Mouse (Mus musculus) midbrain, embryonic 14.5 days (tissue): Measurements from ENCODE around the gene Ttc25. TPM values are rescaled to one million over a fixed set of nuclear protein-coding genes. Genes with fewer than 3 reads are reported as not detected.
A peak's percentile ranks its signal among the peaks of the same experiment; 100 is the strongest.
"Not testable (repeated sequence)": the region's sequence is repeated elsewhere in the genome, so short reads cannot be mapped to it uniquely, and the experiment has no call there.

Source experiments
- ATAC-seq: fragments of 200-750 bp; cut with Nextera tagmentation; 2 replicates; pipeline ENCODE4 v1.8.0; 2017; ENCODE audit warnings: moderate number of reproducible peaks, moderate library complexity; ENCODE audit not compliant: low FRiP score, low TSS enrichment
- DNase-seq: peaks from one replicate; pipeline ENCODE4 v3.0.0-alpha.2; 2015
- H3K27ac ChIP-seq: fragments of 300-500 bp; sonication (generic); replicated peaks from 2 replicates; pipeline ENCODE4 v1.5.1; 2014; ENCODE audit warnings: mild to moderate bottlenecking, low read depth, low read length, moderate library complexity
- H3K27me3 ChIP-seq: fragments of 300-500 bp; sonication (generic); 2 replicates; pipeline ENCODE4 v1.6.1; 2014; ENCODE audit warnings: low read length, control low read depth, mixed read lengths; ENCODE audit not compliant: control insufficient read depth, insufficient read depth
- H3K36me3 ChIP-seq: fragments of 300-500 bp; sonication (generic); 2 replicates; pipeline ENCODE4 v1.6.1; 2014; ENCODE audit warnings: low read length, control low read depth; ENCODE audit not compliant: control insufficient read depth, insufficient read depth
- H3K4me1 ChIP-seq: fragments of 300-500 bp; sonication (generic); 2 replicates; pipeline ENCODE4 v1.6.1; 2014; ENCODE audit warnings: mild to moderate bottlenecking, antibody characterized with exemption, low read length, control low read depth; ENCODE audit not compliant: control insufficient read depth, insufficient read depth
- H3K4me2 ChIP-seq: fragments of 300-500 bp; sonication (generic); 2 replicates; pipeline ENCODE4 v1.6.1; 2014; ENCODE audit warnings: mild to moderate bottlenecking, low read length, moderate library complexity
- H3K4me3 ChIP-seq: fragments of 300-500 bp; sonication (generic); replicated peaks from 2 replicates; pipeline ENCODE4 v1.5.1; 2014; ENCODE audit warnings: low read depth, low read length
- H3K9ac ChIP-seq: fragments of 300-500 bp; sonication (generic); replicated peaks from 2 replicates; pipeline ENCODE4 v1.6.1; 2014; ENCODE audit warnings: mild to moderate bottlenecking, low read length, moderate library complexity
- H3K9me3 ChIP-seq: fragments of 300-500 bp; sonication (generic); 2 replicates; pipeline ENCODE4 v1.6.1; 2016; ENCODE audit warnings: low read length, control low read depth, mixed read lengths; ENCODE audit not compliant: control insufficient read depth
- WGBS: fragments of 180-500 bp; shearing (Covaris S2); extraction: QIAGEN DNeasy Blood & Tissue Kit; methylation state at CpG from one replicate; pipeline ENCODE4 v1.1.7; 2014; 5-methylcytosine and 5-hydroxymethylcytosine counted together
- polyA plus RNA-seq: library from polyadenylated mRNA; unstranded; fragments of >200 nt; fragmentation: Nextera tagmentation; extraction: Ambion mirVana; gene quantifications from 2 replicates; pipeline ENCODE4 v1.2.1, GENCODE M21; 2014

Gene Ttc25
- polyA plus RNA-seq, 1 experiment from 2014 or later, result 1.9 TPM

GRCm38 (mm10) chr11:100608796-100609195, 63.4 kb downstream of the Ttc25 start:
- H3K4me2 ChIP-seq, result no peak overlapping the region
- H3K9me3 ChIP-seq, result no peaks in the 10 kb centered on the region
- H3K4me1 ChIP-seq, result 0 out of 2 replicates have a peak, but pooled peaks cover 3% of the 10 kb centered on the region
- no peak for ATAC-seq
- no peak overlapping the region for H3K27ac ChIP-seq
- H3K4me3 ChIP-seq, result no peak overlapping the region
- DNase-seq, result no peak
- 78% methylated on average over 4 of the region's 4 CpGs for WGBS
- H3K27me3 ChIP-seq, result no peaks in the 10 kb centered on the region
- H3K9ac ChIP-seq, result no peak overlapping the region
- H3K36me3 ChIP-seq, result 0 out of 2 replicates have a peak, but pooled peaks cover 8% of the 10 kb centered on the region

GRCm38 (mm10) chr11:100609355-100609996, 64.1 kb downstream of the Ttc25 start:
- Histone ChIP-seq H3K4me1 (0 out of 2 replicates have a peak, but pooled peaks cover 2% of the 10 kb centered on the region), H3K4me3 (no peak overlapping the region), H3K36me3 (0 out of 2 replicates have a peak, but pooled peaks cover 8% of the 10 kb centered on the region), H3K4me2 (no peak overlapping the region), H3K9me3 (no peaks in the 10 kb centered on the region), H3K9ac (no peak overlapping the region), H3K27ac (no peak overlapping the region), H3K27me3 (no peaks in the 10 kb centered on the region)
- DNase-seq, result no peak
- WGBS, result 89% methylated on average over 5 of the region's 5 CpGs
- ATAC-seq, result no peak

DNA sequence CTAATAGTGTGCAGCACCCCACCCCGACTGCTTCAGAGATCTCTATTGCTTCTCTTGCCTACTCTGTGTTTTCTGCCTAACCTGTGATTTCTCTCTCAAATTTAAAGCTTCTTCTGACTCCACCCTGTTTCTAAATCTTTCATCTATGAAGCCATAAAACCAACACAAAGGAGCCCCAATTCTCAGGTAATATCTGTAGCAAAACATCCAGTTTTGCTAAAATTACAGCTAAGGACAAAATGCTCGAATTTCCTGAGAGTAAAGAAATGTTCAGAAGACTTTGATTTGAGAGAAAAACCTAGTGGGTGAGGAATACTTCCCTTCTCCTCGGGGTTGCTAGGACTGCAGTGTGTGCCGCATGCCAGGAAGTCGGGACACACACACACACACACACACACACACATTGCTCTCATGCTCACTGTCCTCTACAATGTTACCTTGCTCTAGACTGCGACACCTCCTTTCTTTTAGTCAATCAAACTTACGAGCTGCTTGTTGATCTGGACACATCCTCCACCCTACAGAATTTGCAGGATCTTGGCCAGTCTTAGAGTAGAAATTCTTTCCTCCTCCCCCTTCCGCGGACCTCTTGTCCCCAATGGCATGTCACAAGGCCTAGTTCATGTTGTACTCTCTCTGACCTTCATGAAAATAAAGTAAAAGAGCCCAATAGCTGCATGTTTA, 64.7 kb downstream of the Ttc25 start:
- H3K36me3 ChIP-seq, result 0 out of 2 replicates have a peak, but pooled peaks cover 8% of the 10 kb centered on the region
- H3K27me3 ChIP-seq, result no peaks in the 10 kb centered on the region
- no peak overlapping the region for H3K27ac ChIP-seq
- ATAC-seq (no peak), DNase-seq (no peak)
- no peak overlapping the region for H3K9ac ChIP-seq
- 86% methylated on average over 9 of the region's 9 CpGs for WGBS
- no peak overlapping the region for H3K4me3 ChIP-seq
- no peaks in the 10 kb centered on the region for H3K9me3 ChIP-seq
- H3K4me1 ChIP-seq, result no peaks in the 10 kb centered on the region
- H3K4me2 ChIP-seq, result no peak overlapping the region

GRCm38 (mm10) chr11:100611627-100612026, 66.2 kb downstream of the Ttc25 start:
- H3K27me3 ChIP-seq, result no peaks in the 10 kb centered on the region
- H3K36me3 ChIP-seq, result 0 out of 2 replicates have a peak, but pooled peaks cover 8% of the 10 kb centered on the region
- no peaks in the 10 kb centered on the region for H3K4me1 ChIP-seq
- no peak overlapping the region for H3K4me3 ChIP-seq
- no peak overlapping the region for H3K27ac ChIP-seq
- no peak overlapping the region for H3K9ac ChIP-seq
- 90% methylated on average over 6 of the region's 6 CpGs for WGBS
- DNase-seq (no peak), ATAC-seq (no peak)
- no peak overlapping the region for H3K4me2 ChIP-seq
- no peaks in the 10 kb centered on the region for H3K9me3 ChIP-seq

DNA sequence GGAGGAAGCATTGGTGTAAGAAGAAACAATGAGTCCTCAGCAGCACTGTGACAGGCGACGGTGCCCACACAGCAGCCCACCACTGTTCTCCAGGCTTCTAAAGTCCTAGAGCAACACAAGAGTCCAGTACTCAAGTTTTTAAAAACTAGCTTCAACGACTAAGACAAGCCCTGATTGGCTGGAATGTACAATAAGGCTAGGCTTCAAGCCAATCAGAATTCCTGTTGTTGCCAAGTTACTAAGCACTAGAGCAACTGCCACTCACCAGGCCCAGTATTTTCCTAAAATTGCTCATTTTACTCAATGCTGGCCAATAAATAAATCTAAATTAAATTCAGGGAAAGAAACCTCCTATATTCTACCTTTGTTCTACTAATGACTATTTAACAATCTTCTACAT, 67.8 kb downstream of the Ttc25 start:
- no peak overlapping the region for H3K9ac ChIP-seq
- H3K36me3 ChIP-seq, result 0 out of 2 replicates have a peak, but pooled peaks cover 1% of the 10 kb centered on the region
- no peaks in the 10 kb centered on the region for H3K27me3 ChIP-seq
- WGBS, result 94% methylated on average over 3 of the region's 3 CpGs
- no peak for ATAC-seq
- H3K4me1 ChIP-seq, result peaks cover 9% of the 10 kb centered on the region
- no peak overlapping the region for H3K4me3 ChIP-seq
- peak; percentile 64 for DNase-seq
- H3K9me3 ChIP-seq, result no peaks in the 10 kb centered on the region
- H3K27ac ChIP-seq, result no peak overlapping the region
- H3K4me2 ChIP-seq, result no peak overlapping the region

DNA sequence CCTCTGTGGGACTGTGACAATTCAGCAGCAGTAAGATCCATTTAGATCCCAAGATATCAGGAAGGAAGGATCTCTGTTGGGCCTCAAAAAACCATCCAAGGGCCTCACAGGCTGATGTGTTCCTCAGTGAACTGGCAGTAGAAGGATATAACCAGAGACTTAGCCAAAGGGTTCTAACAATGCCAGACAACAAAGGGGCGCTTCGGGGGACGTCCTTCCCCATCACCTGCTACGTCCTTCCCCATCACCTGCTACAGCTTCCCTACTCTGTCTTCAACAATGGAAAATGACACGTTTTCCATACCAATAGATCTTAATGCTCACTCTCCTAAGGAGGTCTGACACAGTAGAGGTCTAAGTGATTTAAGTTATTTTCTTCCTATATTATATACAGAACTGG, 70.9 kb downstream of the Ttc25 start:
- no peak overlapping the region for H3K4me3 ChIP-seq
- ATAC-seq, result no peak
- no peaks in the 10 kb centered on the region for H3K27me3 ChIP-seq
- no peak overlapping the region for H3K4me2 ChIP-seq
- H3K9ac ChIP-seq, result no peak overlapping the region
- no peaks in the 10 kb centered on the region for H3K9me3 ChIP-seq
- no peaks in the 10 kb centered on the region for H3K36me3 ChIP-seq
- WGBS, result 86% methylated on average over 5 of the region's 5 CpGs
- H3K27ac ChIP-seq, result no peak overlapping the region
- peaks cover 18% of the 10 kb centered on the region for H3K4me1 ChIP-seq
- no peak for DNase-seq

DNA sequence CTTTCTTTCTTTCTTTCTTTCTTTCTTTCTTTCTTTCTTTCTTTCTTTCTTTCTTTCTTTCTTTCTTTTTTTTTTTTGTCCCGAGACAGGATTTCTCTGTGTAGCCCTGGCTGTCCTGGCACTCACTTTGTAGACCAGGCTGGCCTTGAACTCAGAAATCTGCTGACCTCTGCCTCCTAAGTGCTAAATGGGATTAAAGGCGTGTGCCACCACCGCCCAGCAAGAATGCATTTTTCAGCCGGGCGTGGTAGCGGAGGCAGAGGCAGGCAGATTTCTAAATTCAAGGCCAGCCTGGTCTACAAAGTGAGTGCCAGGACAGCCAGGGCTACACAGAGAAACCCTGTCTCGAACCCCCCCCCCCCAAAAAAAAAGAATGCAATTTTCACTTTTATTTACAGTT, 71.4 kb downstream of the Ttc25 start:
- not testable (repeated sequence) for DNase-seq, H3K27ac ChIP-seq, H3K9ac ChIP-seq, H3K36me3 ChIP-seq, H3K4me2 ChIP-seq, H3K9me3 ChIP-seq, H3K4me3 ChIP-seq, ATAC-seq, H3K27me3 ChIP-seq
- peaks cover 18% of the 10 kb centered on the region for H3K4me1 ChIP-seq
- 93% methylated on average over 7 of the region's 7 CpGs for WGBS

DNA sequence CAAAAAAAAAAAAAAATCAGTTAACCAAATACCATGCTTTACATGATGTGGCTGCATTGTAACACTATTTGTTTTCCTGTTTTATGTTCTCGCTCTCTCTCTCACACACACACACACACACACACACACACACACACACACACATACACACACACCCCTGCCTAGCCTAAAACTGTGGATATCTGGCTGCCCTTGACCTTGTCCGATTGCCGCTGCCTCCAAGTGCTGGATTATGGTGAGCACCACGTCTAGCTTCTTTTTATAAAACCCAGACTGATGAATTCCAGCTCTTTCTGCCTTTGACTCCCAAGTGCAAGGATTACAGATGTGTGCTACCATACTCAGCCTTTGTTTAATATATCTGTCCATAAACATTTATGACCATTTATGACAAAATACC, 72.1 kb downstream of the Ttc25 start:
- 94% methylated on average over 4 of the region's 4 CpGs for WGBS
- no peak overlapping the region; the same call in 1 of the 2 replicates for H3K9ac ChIP-seq

More for the DNA sequence above, 72.1 kb downstream of the Ttc25 start:
- no peak overlapping the region for H3K27ac ChIP-seq
- no peak for ATAC-seq
- no peaks in the 10 kb centered on the region for H3K27me3 ChIP-seq
- DNase-seq, result no peak
- H3K9me3 ChIP-seq, result no peaks in the 10 kb centered on the region
- peak overlapping the region; percentile 90; the same call in 1 of the 2 replicates for H3K4me3 ChIP-seq
- peaks cover 18% of the 10 kb centered on the region for H3K4me1 ChIP-seq
- peak overlapping the region; percentile 83 for H3K4me2 ChIP-seq
- no peaks in the 10 kb centered on the region for H3K36me3 ChIP-seq
